Mouse (Mus musculus): Measurements from ENCODE around the gene Dap3. TPM values are rescaled to one million over a fixed set of nuclear protein-coding genes. Genes with fewer than 3 reads are reported as not detected.
"Not testable (repeated sequence)": the region's sequence is repeated elsewhere in the genome, so short reads cannot be mapped to it uniquely, and the experiment has no call there.

Dap3 gene
- 147 and 159 TPM in 2 replicates for polyA plus RNA-seq (2014; fragmentation: Nextera tagmentation; extraction: Ambion mirVana)

- Histone ChIP-seq H3K9ac (ENCODE audit: low read length) (peak within 1 kb of the TSS; percentile 94), H3K36me3 (ENCODE audit: control insufficient read depth, insufficient read depth, low read length) (no peaks in the 10 kb centered on the region), H3K4me2 (ENCODE audit: low read length) (peak within 1 kb of the TSS; percentile 57), H3K9me3 (replicated peaks; ENCODE audit: control insufficient read depth, low read length) (no peaks in the 10 kb centered on the region), H3K27ac (ENCODE audit: low read depth, low read length) (peak within 1 kb of the TSS; percentile 99), H3K27me3 (replicated peaks; ENCODE audit: control insufficient read depth, insufficient read depth, low read length) (no peaks in the 10 kb centered on the region), H3K4me1 (ENCODE audit: control insufficient read depth, insufficient read depth, low read length) (peaks cover 12% of the 10 kb centered on the region), H3K4me3 (ENCODE audit: low read depth, low read length) (peak within 1 kb of the TSS; percentile 90)
- 0% methylated on average over 35 of the region's 64 CpGs for WGBS
- ATAC-seq, result peak; percentile 80
- peak; percentile 80 for DNase-seq (ENCODE audit: low spot score)
Measured at GRCm38 (mm10) chr3:88950576-88951326, at the start of gene Dap3, which contains the start of gene Ash1l. Dap3 (minus strand) TSS chr3:88951181. Ash1l (plus strand) TSS chr3:88950622.

GRCm38 (mm10) chr3:88992793-88993192 lies 41.8 kb upstream of the Dap3 start:
- Histone ChIP-seq H3K27me3 (replicated peaks; ENCODE audit: control insufficient read depth, insufficient read depth, low read length) (no peaks in the 10 kb centered on the region), H3K4me1 (ENCODE audit: control insufficient read depth, insufficient read depth, low read length) (no peaks in the 10 kb centered on the region), H3K27ac (ENCODE audit: low read depth, low read length) (no peak overlapping the region), H3K9me3 (replicated peaks; ENCODE audit: control insufficient read depth, low read length) (no peaks in the 10 kb centered on the region), H3K4me2 (ENCODE audit: low read length) (no peak overlapping the region), H3K36me3 (ENCODE audit: control insufficient read depth, insufficient read depth, low read length) (no peaks in the 10 kb centered on the region; the same call in 1 of the 2 replicates), H3K9ac (ENCODE audit: low read length) (no peak overlapping the region), H3K4me3 (ENCODE audit: low read depth, low read length) (no peak overlapping the region)
- no peak for ATAC-seq
- DNase-seq (ENCODE audit: low spot score), result no peak
- WGBS, result 95% methylated on average over 2 of the region's 2 CpGs

- Histone ChIP-seq H3K36me3 (ENCODE audit: control insufficient read depth, insufficient read depth, low read length) (peaks cover 41% of the 10 kb centered on the region), H3K9me3 (replicated peaks; ENCODE audit: control insufficient read depth, low read length) (no peaks in the 10 kb centered on the region), H3K27me3 (replicated peaks; ENCODE audit: control insufficient read depth, insufficient read depth, low read length) (no peaks in the 10 kb centered on the region), H3K4me2 (ENCODE audit: low read length) (no peak overlapping the region), H3K27ac (ENCODE audit: low read depth, low read length) (no peak overlapping the region; the same call in 1 of the 2 replicates), H3K4me1 (ENCODE audit: control insufficient read depth, insufficient read depth, low read length) (peaks cover 5% of the 10 kb centered on the region), H3K9ac (ENCODE audit: low read length) (no peak overlapping the region), H3K4me3 (ENCODE audit: low read depth, low read length) (no peak overlapping the region)
- ATAC-seq (peak; percentile 54), DNase-seq (ENCODE audit: low spot score) (peak; percentile 76)
- WGBS, result 22% methylated on average over 4 of the region's 4 CpGs
Measured at GRCm38 (mm10) chr3:88983921-88984381, 33.0 kb upstream of the Dap3 start.

- WGBS, result 51% methylated on average over 8 of the region's 8 CpGs
- Histone ChIP-seq H3K27me3 (replicated peaks; ENCODE audit: control insufficient read depth, insufficient read depth, low read length) (no peaks in the 10 kb centered on the region), H3K4me2 (ENCODE audit: low read length) (no peak overlapping the region), H3K4me3 (ENCODE audit: low read depth, low read length) (no peak overlapping the region), H3K9ac (ENCODE audit: low read length) (no peak overlapping the region), H3K36me3 (ENCODE audit: control insufficient read depth, insufficient read depth, low read length) (peaks cover 38% of the 10 kb centered on the region), H3K9me3 (replicated peaks; ENCODE audit: control insufficient read depth, low read length) (no peaks in the 10 kb centered on the region), H3K27ac (ENCODE audit: low read depth, low read length) (no peak overlapping the region), H3K4me1 (ENCODE audit: control insufficient read depth, insufficient read depth, low read length) (peaks cover 5% of the 10 kb centered on the region)
- peak; percentile 65 for ATAC-seq
- DNase-seq (ENCODE audit: low spot score), result peak; percentile 87
Measured at GRCm38 (mm10) chr3:88981206-88982010, 30.4 kb upstream of the Dap3 start.

GRCm38 (mm10) chr3:88975012-88975411 lies 24.0 kb upstream of the Dap3 start:
- DNase-seq (ENCODE audit: low spot score), result peak; percentile 80
- H3K9me3 ChIP-seq (replicated peaks; ENCODE audit: control insufficient read depth, low read length), result no peaks in the 10 kb centered on the region
- WGBS, result 28% methylated on average over 2 of the region's 2 CpGs
- H3K4me1 ChIP-seq (ENCODE audit: control insufficient read depth, insufficient read depth, low read length), result peaks cover 9% of the 10 kb centered on the region
- no peaks in the 10 kb centered on the region for H3K36me3 ChIP-seq (ENCODE audit: control insufficient read depth, insufficient read depth, low read length)
- peak; percentile 40 for ATAC-seq
- H3K27ac ChIP-seq (ENCODE audit: low read depth, low read length), result peak overlapping the region; percentile 9; the same call in 1 of the 2 replicates
- H3K4me2 ChIP-seq (ENCODE audit: low read length), result no peak overlapping the region
- H3K4me3 ChIP-seq (ENCODE audit: low read depth, low read length), result no peak overlapping the region
- no peaks in the 10 kb centered on the region for H3K27me3 ChIP-seq (replicated peaks; ENCODE audit: control insufficient read depth, insufficient read depth, low read length)
- no peak overlapping the region for H3K9ac ChIP-seq (ENCODE audit: low read length)

- not testable (repeated sequence) for ATAC-seq; H3K4me3 ChIP-seq (ENCODE audit: low read depth, low read length); DNase-seq (ENCODE audit: low spot score); H3K9me3 ChIP-seq (replicated peaks; ENCODE audit: control insufficient read depth, low read length); H3K4me1 ChIP-seq (ENCODE audit: control insufficient read depth, insufficient read depth, low read length); H3K27ac ChIP-seq (ENCODE audit: low read depth, low read length); H3K9ac ChIP-seq (ENCODE audit: low read length); H3K4me2 ChIP-seq (ENCODE audit: low read length); H3K27me3 ChIP-seq (replicated peaks; ENCODE audit: control insufficient read depth, insufficient read depth, low read length)
- peaks cover 12% of the 10 kb centered on the region for H3K36me3 ChIP-seq (ENCODE audit: control insufficient read depth, insufficient read depth, low read length)
Measured at GRCm38 (mm10) chr3:88963211-88963610, 12.2 kb upstream of the Dap3 start.

- no peak overlapping the region for H3K4me2 ChIP-seq (ENCODE audit: low read length)
- no peak overlapping the region for H3K9ac ChIP-seq (ENCODE audit: low read length)
- no peak overlapping the region for H3K27ac ChIP-seq (ENCODE audit: low read depth, low read length)
- H3K4me1 ChIP-seq (ENCODE audit: control insufficient read depth, insufficient read depth, low read length), result peaks cover 7% of the 10 kb centered on the region
- no peak overlapping the region for H3K4me3 ChIP-seq (ENCODE audit: low read depth, low read length)
- DNase-seq (ENCODE audit: low spot score) (no peak), ATAC-seq (no peak)
- H3K36me3 ChIP-seq (ENCODE audit: control insufficient read depth, insufficient read depth, low read length), result no peaks in the 10 kb centered on the region
- H3K27me3 ChIP-seq (replicated peaks; ENCODE audit: control insufficient read depth, insufficient read depth, low read length), result no peaks in the 10 kb centered on the region
- H3K9me3 ChIP-seq (replicated peaks; ENCODE audit: control insufficient read depth, low read length), result no peaks in the 10 kb centered on the region
Measured at GRCm38 (mm10) chr3:88953736-88954135, 2.8 kb upstream of the Dap3 start.

- Histone ChIP-seq H3K4me2 (ENCODE audit: low read length) (no peak overlapping the region), H3K36me3 (ENCODE audit: control insufficient read depth, insufficient read depth, low read length) (no peaks in the 10 kb centered on the region), H3K9me3 (replicated peaks; ENCODE audit: control insufficient read depth, low read length) (no peaks in the 10 kb centered on the region), H3K27ac (ENCODE audit: low read depth, low read length) (no peak overlapping the region), H3K4me1 (ENCODE audit: control insufficient read depth, insufficient read depth, low read length) (peaks cover 12% of the 10 kb centered on the region), H3K9ac (ENCODE audit: low read length) (no peak overlapping the region), H3K4me3 (ENCODE audit: low read depth, low read length) (no peak overlapping the region), H3K27me3 (replicated peaks; ENCODE audit: control insufficient read depth, insufficient read depth, low read length) (no peaks in the 10 kb centered on the region)
- WGBS, result 88% methylated on average over 4 of the region's 4 CpGs
- DNase-seq (ENCODE audit: low spot score) (no peak), ATAC-seq (no peak)
Measured at GRCm38 (mm10) chr3:88953246-88953645, 2.3 kb upstream of the Dap3 start.

Data from forebrain, embryonic 14.5 days (tissue).